Mouse (Mus musculus) frontal cortex, adult 2 months (tissue): ENCODE measurements around the gene Nfs1. TPM values are rescaled to one million over a fixed set of nuclear protein-coding genes. Genes with fewer than 3 reads are reported as not detected.
"Not testable (repeated sequence)": the region's sequence is repeated elsewhere in the genome, so short reads cannot be mapped to it uniquely, and the experiment has no call there.

Experiments
- DNase-seq, 2 experiments: peaks; one replicate each; pipeline ENCODE4 v3.0.0; 2022; ENCODE audit warnings: low spot score in 1 of 2; ENCODE audit errors: extremely low spot score in 1 of 2
- polyA plus RNA-seq: library from polyadenylated mRNA; depleted of rRNA; stranded (reverse); fragments of >200 nt; gene quantifications from 2 replicates; pipeline ENCODE4 v1.2.3, GENCODE M21; 2012; rRNA removed

Gene Nfs1
- polyA plus RNA-seq, result 55.0 and 56.2 TPM in 2 replicates

- peak; percentile 74 to 95 for DNase-seq
These were observed at the start of gene Nfs1, which contains the start of gene Romo1 for GRCm38 (mm10) chr2:156143953-156144724. Gene Nfs1 (minus strand): TSS chr2:156144186. Gene Romo1 (plus strand): TSS chr2:156144039.

GRCm38 (mm10) chr2:156193066-156193862, 49.3 kb upstream of the Nfs1 start:
- DNase-seq, result no peak

DNA sequence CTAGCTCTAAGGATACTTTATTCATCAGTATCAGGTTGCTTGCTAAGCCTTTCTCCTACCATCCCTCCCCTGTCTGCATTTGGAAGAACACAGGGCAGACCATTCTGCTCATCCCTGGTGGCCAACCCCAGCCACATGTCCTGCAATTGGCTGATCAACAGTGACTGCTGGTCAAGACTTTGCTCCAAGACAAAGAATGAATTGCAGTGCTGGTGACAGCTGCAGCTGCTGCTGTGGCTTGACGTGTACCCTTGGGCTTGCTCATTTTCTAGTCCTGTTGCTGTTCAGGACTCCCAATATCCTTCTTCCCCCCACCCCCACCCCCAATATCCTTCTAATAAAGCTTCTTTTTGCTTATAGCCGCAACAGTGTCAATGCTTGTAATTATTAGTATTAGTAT, 48.1 kb upstream of the Nfs1 start:
- no peak for DNase-seq

DNA sequence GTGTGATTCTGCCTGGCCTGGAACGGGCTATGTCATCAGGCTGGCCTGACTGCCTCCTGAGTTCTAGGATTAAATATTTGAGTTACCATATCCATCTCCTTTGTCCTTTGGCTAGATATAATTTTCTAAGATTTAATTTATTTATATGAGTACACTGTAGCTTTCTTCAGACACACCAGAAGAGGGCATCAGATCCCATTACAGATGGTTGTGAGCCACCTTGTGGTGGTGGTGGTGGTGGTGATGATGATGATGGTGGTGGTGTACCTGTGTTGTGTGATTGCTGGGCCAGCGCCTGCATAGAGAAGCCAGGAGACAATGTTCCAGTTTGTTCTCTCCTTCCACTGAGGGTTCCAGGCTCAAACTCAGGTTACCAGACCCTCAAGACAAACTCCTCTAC, 47.6 kb upstream of the Nfs1 start:
- no peak for DNase-seq

DNA sequence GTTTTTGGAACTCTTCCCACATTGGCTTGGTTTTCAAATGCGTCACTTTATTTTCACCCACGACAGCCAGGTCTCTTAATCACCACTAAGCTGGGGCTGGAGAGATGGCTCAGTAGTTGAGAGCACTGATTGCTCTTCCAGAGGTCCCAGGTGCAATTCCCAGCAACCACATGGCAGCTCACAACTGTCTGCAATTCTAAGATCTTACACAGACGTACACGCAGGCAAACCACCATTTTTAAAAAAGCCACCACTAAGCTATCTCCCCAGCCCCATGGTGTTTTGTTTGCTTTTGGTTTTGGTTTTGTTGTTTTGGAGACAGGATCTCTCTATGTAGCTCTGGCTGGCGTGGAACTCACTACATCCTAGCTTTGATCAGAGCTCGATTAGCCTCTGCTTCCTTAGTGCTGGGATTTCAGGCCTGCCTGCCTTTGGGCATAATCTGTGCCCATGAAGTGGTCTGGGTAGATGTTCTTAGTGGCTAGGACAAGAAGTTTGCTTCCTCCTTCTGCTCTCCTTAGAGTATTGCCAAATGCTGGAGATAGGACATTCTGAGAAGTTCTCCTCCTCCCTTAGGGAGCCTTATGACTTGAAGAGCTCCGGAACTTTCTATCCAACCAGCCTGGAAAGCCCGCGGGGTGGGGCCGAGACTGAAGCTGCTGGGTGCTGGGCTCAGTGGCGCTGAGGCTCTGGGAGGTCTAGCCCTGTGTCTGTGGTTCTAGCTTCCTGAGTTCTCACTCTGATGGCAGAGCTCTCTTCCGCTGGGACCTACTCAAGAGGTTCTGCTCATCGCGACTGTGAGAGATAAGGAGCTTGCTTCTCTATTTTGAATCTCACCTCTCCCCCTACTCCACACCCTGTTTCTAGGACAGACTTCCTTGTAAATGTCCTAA, 46.3 kb upstream of the Nfs1 start:
- no peak for DNase-seq

- not testable (repeated sequence) for DNase-seq
These were observed 45.3 kb upstream of the Nfs1 start for GRCm38 (mm10) chr2:156189241-156189640.

DNA sequence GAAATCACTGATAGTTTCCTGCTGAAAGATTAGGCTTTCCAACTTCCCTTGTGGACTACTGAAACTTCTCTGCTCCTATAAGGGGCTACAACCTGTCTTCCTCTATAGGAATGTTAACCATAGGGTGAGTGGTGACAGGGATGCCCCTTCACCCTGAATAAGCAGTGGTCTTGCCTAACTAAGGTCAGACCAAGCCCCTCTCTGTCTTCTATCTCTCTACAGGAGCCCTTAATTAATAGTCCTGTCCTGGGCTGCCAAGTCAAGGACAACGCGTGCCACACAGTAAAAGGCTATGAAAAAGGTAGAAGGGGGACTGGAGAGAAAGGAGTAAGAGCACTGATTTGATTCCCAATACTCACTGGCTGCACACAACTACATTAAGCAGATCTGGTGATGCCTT, 37.6 kb upstream of the Nfs1 start:
- no peak for DNase-seq

DNA sequence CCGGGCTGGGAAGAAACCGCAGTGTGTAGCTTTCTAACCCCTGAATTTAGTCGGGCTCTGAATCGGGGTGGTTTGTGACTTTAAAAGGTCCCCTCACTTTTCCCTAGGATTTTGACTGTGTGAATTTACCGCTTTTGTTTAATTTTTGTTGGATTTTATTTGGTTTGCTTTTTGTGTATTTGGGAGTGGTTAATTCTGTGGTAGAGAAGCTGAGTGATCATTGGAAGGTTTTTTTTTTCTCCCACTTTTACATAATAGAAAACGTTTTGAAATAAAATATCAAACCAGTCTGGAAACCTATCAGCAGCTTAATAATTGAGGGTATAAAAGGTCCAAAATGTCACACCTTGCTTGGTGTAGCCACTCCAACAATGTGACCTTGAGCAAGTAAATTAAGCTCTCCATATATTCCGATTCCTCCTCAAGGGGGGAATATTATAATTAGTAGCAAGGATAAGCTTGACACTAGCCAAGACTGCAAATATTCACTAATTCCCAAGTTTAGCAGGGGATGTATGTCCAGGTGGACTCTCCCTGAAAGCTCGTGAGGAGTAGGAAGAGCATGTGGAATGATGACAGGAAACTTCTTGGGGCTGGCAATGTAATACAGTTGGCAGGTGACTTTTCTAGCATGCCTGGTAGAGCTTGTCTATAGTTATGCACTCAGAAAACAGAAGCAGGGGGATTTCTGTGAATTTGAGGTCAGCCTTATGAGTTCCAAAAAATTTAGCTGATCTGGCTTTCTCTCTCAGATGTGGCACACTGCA, 37.0 kb upstream of the Nfs1 start:
- peak in 1 of 2 experiments; percentile 27 for DNase-seq

DNA sequence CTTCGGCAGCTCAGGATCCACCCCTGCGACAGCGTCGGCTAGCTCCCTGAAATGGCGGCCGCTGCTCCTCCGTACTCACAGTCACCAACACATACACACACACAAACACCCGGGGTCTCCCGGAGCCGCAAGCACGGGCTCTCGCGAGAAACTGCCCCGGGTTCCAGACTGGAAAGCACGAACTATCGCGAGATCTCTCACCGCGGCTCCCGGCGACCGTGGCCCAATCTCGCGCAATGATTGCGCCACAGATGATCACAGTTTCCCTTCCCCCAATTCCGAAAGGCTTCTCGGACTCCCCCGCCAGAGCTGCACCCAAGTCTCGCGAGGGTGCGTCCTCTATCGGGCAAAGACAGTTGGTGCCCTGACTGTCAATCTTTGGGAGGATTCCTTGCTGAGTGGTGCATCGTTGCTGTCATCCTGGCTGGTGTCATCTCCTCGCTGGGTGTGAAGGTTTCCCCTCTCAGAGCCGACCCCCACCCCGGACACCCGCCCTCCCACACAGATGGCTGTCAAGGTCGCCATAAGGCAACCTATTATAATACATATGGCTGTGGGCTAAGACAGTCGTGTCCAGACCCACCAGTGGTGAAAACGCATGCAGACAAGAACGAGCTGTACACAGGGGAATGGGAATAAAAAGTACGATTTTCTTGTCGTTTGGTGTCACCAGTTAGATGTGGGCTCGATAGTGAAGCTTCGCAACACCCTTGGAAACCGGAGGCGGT, 36.3 kb upstream of the Nfs1 start, which contains the start of gene Rbm39:
Gene Rbm39 (minus strand): TSS at position 145 of the 728 bp plus-strand sequence.
- peak; percentile 99 to 100 for DNase-seq

GRCm38 (mm10) chr2:156179796-156180093, 35.8 kb upstream of the Nfs1 start:
- DNase-seq, result no peak

DNA sequence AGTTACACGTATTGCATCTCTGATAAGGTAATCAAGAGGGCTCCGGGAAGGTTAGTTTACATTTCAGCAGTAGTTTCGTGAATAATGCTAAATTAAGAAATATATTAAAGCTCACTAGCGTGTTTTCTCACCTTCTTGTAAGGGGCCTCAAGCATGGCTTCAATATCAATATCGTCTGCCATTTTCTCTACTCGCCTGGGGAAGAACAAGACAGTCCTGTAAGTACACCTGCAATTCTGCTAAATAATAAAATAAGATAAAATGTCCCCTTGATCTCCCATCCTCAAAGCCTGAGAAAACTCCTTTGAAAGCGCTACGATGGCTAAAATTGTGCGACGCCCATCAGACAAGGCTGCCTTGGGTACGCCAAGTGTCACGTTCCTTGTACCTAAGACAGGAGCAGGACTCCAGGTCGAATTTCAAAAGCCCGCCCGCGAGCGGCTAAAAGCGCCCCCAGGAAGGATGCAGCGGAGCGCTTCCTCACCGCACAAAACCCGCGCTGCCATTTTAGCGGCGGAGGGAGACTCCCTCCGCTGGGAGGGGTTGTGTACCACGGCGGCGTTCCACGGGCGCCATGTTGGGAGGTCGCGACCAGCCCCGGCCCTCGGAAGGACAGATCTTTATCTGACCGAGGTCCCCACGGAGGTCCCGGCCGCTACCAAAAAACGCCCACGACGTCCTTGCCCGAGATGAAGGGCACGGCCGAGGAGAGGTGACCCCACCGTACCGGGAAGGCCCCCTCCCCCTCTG, 35.2 kb upstream of the Nfs1 start:
- peak; percentile 28 to 75 for DNase-seq

- DNase-seq, result no peak
These were observed 33.7 kb upstream of the Nfs1 start for GRCm38 (mm10) chr2:156177651-156178050.

DNA sequence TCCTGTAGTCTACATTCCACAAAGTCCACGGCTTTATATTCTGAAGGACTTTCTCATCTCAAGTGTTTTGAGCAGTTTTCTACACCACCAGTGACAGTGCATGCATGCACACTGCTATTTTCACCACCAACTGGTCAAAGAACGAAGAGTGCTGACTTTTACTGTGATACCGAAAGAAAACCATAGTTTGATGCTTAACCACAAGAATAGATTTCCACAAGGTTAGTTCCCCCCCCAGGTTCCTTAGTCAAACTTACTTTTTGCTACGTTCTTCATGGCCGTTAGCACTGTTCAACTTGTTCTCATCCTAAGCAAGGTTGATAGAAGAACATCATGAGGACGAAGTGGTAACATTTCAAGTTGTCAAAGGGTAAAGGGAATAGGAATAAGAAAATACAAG, 33.1 kb upstream of the Nfs1 start:
- DNase-seq, result no peak

DNA sequence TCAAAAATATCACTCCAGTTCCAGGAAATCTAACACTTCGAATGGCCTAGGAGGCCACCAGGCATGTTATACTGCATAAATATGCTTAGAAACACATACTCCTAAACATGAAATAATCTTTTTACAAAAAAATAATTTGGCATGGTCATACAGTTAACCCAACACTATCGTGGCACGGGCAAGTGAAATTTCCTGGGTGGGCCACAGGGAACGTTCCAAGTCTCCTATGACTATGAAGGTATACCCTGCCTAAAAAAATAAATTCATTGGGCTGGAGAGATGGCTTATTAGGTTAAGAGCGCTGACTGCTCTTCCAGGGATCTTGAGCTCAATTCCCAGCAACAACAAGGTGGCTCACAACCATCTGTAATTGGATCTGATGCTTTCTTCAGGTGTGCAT, 22.6 kb upstream of the Nfs1 start:
- DNase-seq, result no peak

DNA sequence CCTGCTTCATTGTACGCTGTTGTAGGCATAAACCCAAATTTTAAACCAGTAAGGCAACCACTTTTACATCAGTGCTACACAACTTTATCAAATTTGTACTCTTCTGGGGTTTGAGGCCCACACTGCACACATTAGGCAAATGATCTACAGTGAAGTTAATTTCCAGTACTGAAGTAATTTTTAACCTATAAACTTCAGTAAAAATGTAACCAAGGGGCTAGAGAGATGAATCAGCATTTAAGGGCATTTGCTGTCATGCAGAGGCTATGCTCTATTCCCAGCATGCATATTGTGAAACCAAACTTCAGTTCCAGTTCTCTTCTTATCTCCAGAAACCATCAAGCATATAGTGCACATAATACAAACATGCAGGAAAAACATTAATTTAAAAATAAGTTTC, 21.5 kb upstream of the Nfs1 start:
- no peak for DNase-seq

GRCm38 (mm10) chr2:156151538-156151937, 7.6 kb upstream of the Nfs1 start:
- no peak for DNase-seq

- DNase-seq, result no peak
These were observed 3.4 kb upstream of the Nfs1 start for GRCm38 (mm10) chr2:156147316-156147915.

GRCm38 (mm10) chr2:156146272-156146989, 2.4 kb upstream of the Nfs1 start:
- DNase-seq, result no peak
